Mouse (Mus musculus) embryonic fibroblast, embryonic 13.5 days (primary cell): ENCODE data around the gene C3ar1. TPM values are rescaled to one million over a fixed set of nuclear protein-coding genes. Genes with fewer than 3 reads are reported as not detected.

Source experiments
- H3K27ac ChIP-seq: 2 replicates; pipeline ENCODE4 v1.5.1; 2012; ENCODE audit warnings: low read length, control low read depth, inconsistent platforms; ENCODE audit not compliant: insufficient read depth
- H3K4me1 ChIP-seq: 2 replicates; pipeline ENCODE4 v1.6.1; 2011; ENCODE audit warnings: low read length; ENCODE audit not compliant: control insufficient read depth, insufficient read depth
- H3K4me3 ChIP-seq: 2 replicates; pipeline ENCODE4 v1.5.1; 2011; ENCODE audit warnings: mild to moderate bottlenecking, control low read depth, low read length; ENCODE audit not compliant: insufficient read depth
- CTCF ChIP-seq: IDR thresholded peaks from 2 replicates; pipeline ENCODE4 v1.5.1; 2011; ENCODE audit warnings: mild to moderate bottlenecking, control low read depth, low read length, moderate library complexity, borderline replicate concordance; ENCODE audit not compliant: insufficient read depth
- POLR2A ChIP-seq: IDR thresholded peaks from 2 replicates; pipeline ENCODE4 v1.6.1; 2011; ENCODE audit warnings: low read depth, mild to moderate bottlenecking, control low read depth, low read length, moderate library complexity
- polyA plus RNA-seq: library from polyadenylated mRNA; stranded (reverse); fragments of >200 nt; gene quantifications from 2 replicates; pipeline ENCODE4 v1.2.4, GENCODE M21; 2011; ENCODE audit warnings: low read depth; ENCODE audit not compliant: missing spikeins, insufficient read length

Gene C3ar1
- polyA plus RNA-seq, 1 experiment = 2.3 TPM

DNA sequence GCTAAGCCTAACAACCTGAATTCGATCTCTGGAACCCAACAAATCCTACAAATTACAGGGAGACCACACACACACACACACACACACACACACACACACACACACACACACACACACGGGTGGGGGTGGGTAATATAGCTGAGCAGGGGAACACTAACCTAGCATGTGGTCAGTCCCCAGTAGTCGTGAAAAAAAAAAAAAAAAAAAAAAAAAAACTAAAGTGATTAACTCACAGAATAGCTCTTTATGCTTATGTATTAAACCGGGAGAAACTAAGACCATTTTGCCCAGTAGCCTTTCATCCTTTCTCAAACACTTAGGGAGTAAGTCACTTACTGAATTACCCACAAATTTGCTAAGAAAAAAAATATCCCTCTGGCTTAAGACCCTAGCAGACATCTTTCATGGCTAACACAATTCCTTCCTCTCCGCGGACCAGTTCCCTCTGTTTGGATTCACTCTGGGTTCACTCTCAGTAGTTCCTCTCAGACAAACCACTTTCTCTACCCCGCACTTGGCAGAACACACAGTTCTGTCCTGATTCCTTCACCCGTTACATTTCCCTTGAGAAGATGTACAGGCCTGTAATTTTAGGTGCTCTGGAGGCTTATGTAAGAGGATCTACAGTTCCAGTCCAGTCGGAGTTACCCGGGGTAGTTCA is 55.2 kb downstream of the C3ar1 start:
- H3K27ac ChIP-seq = no peak overlapping the region
- no peak for TF ChIP-seq POLR2A
- no peak for TF ChIP-seq CTCF
- H3K4me3 ChIP-seq = peak overlapping the region; percentile 31
- H3K4me1 ChIP-seq = no peaks in the 10 kb centered on the region

Other genes with a start within 250 kb of the C3ar1 start
- gene Gdf3, start 246.1 kb downstream of the C3ar1 start, polyA plus RNA-seq = not detected in 2 replicates
- gene Dppa3, start 229.8 kb downstream of the C3ar1 start, polyA plus RNA-seq = not detected in 2 replicates
- 0.93 and 1.1 TPM in 2 replicates for gene Nanog, start 148.7 kb downstream of the C3ar1 start, polyA plus RNA-seq
- 4.9 and 6.1 TPM in 2 replicates for gene Slc2a3, start 54.5 kb downstream of the C3ar1 start, polyA plus RNA-seq
- gene Foxj2, start 36.2 kb downstream of the C3ar1 start, polyA plus RNA-seq = 19.8 and 23.7 TPM in 2 replicates
- gene Necap1, start 18.3 kb upstream of the C3ar1 start, polyA plus RNA-seq = 45.2 and 47.4 TPM in 2 replicates
- not detected in 2 replicates for gene Clec4a1, start 65.7 kb upstream of the C3ar1 start, polyA plus RNA-seq
- gene Clec4a3, start 96.4 kb upstream of the C3ar1 start, polyA plus RNA-seq = not detected in 2 replicates
- gene Clec4a4, start 134.2 kb upstream of the C3ar1 start, polyA plus RNA-seq = not detected in 2 replicates
- not detected in 2 replicates for gene Clec4b1, start 193.8 kb upstream of the C3ar1 start, polyA plus RNA-seq